Mouse (Mus musculus): ENCODE data around the gene Sgpp2. TPM values are rescaled to one million over a fixed set of nuclear protein-coding genes. Genes with fewer than 3 reads are reported as not detected.

Gene Sgpp2
- polyA plus RNA-seq, 1 experiment from 2014 or later = 0.56 TPM

Other genes with a start within 250 kb of the Sgpp2 start
- 0.44 and 0.55 TPM in 2 replicates for gene Pax3, start 113.2 kb upstream of the Sgpp2 start, polyA plus RNA-seq (2014; fragmentation: Nextera tagmentation; extraction: Ambion mirVana)
- gene Farsb, start 178.6 kb downstream of the Sgpp2 start, polyA plus RNA-seq (2014; fragmentation: Nextera tagmentation; extraction: Ambion mirVana) = 204 and 227 TPM in 2 replicates
- gene Mogat1, start 200.6 kb downstream of the Sgpp2 start, polyA plus RNA-seq (2014; fragmentation: Nextera tagmentation; extraction: Ambion mirVana) = not detected in 2 replicates
- gene BC035947, start 201.8 kb downstream of the Sgpp2 start, polyA plus RNA-seq (2014; fragmentation: Nextera tagmentation; extraction: Ambion mirVana) = not detected in 2 replicates

All from liver, embryonic 11.5 days (tissue).